Mouse (Mus musculus) neural tube, embryonic 12.5 days (tissue): ENCODE measurements around the gene Hist1h4n. TPM values are rescaled to one million over a fixed set of nuclear protein-coding genes. Genes with fewer than 3 reads are reported as not detected.
"Not testable (repeated sequence)": the region's sequence is repeated elsewhere in the genome, so short reads cannot be mapped to it uniquely, and the experiment has no call there.

Experiments
- ATAC-seq: fragments of 200-750 bp; cut with Nextera tagmentation; 2 replicates; pipeline ENCODE4 v1.8.0; 2017; ENCODE audit warnings: low read depth, mild to moderate bottlenecking, moderate TSS enrichment, moderate library complexity; ENCODE audit not compliant: low FRiP score
- H3K27ac ChIP-seq: fragments of 300-500 bp; sonication (generic); 2 replicates; pipeline ENCODE4 v1.5.1; 2016
- H3K27me3 ChIP-seq: fragments of 300-500 bp; sonication (generic); replicated peaks from 2 replicates; pipeline ENCODE4 v1.6.1; 2016; ENCODE audit warnings: mild to moderate bottlenecking
- H3K36me3 ChIP-seq: fragments of 300-500 bp; sonication (generic); 2 replicates; pipeline ENCODE4 v1.6.1; 2016; ENCODE audit warnings: mild to moderate bottlenecking
- H3K4me1 ChIP-seq: fragments of 300-500 bp; sonication (generic); 2 replicates; pipeline ENCODE4 v1.6.1; 2016
- H3K4me2 ChIP-seq: fragments of 300-500 bp; sonication (generic); replicated peaks from 2 replicates; pipeline ENCODE4 v1.6.1; 2016; ENCODE audit warnings: mild to moderate bottlenecking
- H3K4me3 ChIP-seq: fragments of 300-500 bp; sonication (generic); 2 replicates; pipeline ENCODE4 v1.5.1; 2016
- H3K9ac ChIP-seq: fragments of 300-500 bp; sonication (generic); 2 replicates; pipeline ENCODE4 v1.6.1; 2016; ENCODE audit warnings: mild to moderate bottlenecking
- H3K9me3 ChIP-seq: fragments of 300-500 bp; sonication (generic); 2 replicates; pipeline ENCODE4 v1.6.1; 2016; ENCODE audit warnings: mild to moderate bottlenecking
- WGBS: fragments of 180-500 bp; shearing (Covaris S2); methylation state at CpG from one replicate; pipeline ENCODE4 v1.1.7; 2016; 5-methylcytosine and 5-hydroxymethylcytosine counted together
- microRNA-seq: library from miRNA; unstranded; fragments of <30 nt; microRNA quantifications from one replicate; pipeline ENCODE4, GENCODE M21; 2017
- polyA plus RNA-seq: library from polyadenylated mRNA; unstranded; fragments of >200 nt; fragmentation: Nextera tagmentation; extraction: Ambion mirVana; gene quantifications from 2 replicates; pipeline ENCODE4 v1.2.1, GENCODE M21; 2016

The Hist1h4n gene
- polyA plus RNA-seq, 1 experiment from 2014 or later = 11.4 TPM

GRCm38 (mm10) chr13:21787760-21788593 is 44.0 kb downstream of the Hist1h4n start:
- peak overlapping the region; percentile 13; the same call in 1 of the 2 replicates for H3K4me3 ChIP-seq
- 10% methylated on average over 16 of the region's 21 CpGs for WGBS
- peak; percentile 46 for ATAC-seq
- H3K4me1 ChIP-seq = peaks cover 24% of the 10 kb centered on the region
- H3K4me2 ChIP-seq = peak overlapping the region; percentile 56
- no peaks in the 10 kb centered on the region for H3K9me3 ChIP-seq
- no peak overlapping the region; the same call in 1 of the 2 replicates for H3K27ac ChIP-seq
- no peaks in the 10 kb centered on the region for H3K36me3 ChIP-seq
- no peaks in the 10 kb centered on the region for H3K27me3 ChIP-seq
- peak overlapping the region; percentile 40; the same call in 1 of the 2 replicates for H3K9ac ChIP-seq

DNA sequence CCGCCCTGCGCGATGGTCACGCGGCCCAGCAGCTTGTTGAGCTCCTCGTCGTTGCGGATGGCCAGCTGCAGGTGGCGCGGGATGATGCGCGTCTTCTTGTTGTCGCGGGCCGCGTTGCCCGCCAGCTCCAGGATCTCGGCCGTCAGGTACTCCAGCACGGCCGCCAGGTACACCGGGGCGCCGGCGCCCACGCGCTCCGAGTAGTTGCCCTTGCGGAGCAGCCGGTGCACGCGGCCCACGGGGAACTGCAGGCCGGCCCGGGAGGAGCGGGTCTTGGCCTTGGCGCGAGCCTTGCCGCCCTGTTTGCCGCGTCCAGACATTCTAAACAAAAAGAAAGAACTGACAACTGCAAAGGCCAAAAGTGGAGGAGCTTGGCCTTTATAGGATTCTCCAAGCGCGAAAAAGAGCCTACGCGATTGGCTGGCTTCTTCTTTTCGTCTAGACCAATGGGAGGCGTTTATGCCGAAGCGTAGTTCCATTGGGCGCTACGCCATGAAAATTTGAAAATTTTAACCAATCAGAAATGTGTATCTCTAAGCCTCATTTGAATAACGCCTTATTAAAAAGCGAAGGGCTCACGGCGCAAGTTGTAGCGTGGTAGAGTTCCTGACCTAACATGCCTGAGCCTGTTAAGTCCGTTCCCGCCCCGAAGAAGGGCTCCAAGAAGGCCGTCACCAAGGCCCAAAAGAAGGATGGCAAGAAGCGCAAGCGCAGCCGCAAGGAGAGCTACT is 44.9 kb downstream of the Hist1h4n start, which contains the start of the genes Hist1h2an and Hist1h2bp:
Gene Hist1h2an (minus strand): TSS at position 320 of the 731 bp plus-strand sequence.
Gene Hist1h2bp (plus strand): TSS at position 563 of the 731 bp plus-strand sequence.
- H3K9ac ChIP-seq = peak within 1 kb of the TSS; percentile 44; the same call in 1 of the 2 replicates
- peaks cover 30% of the 10 kb centered on the region for H3K4me1 ChIP-seq
- not testable (repeated sequence) for H3K9me3 ChIP-seq, H3K27me3 ChIP-seq, H3K36me3 ChIP-seq
- H3K4me3 ChIP-seq = peak within 1 kb of the TSS; percentile 29
- peak; percentile 93 for ATAC-seq
- peak within 1 kb of the TSS; percentile 57 for H3K4me2 ChIP-seq
- peak within 1 kb of the TSS; percentile 68 for H3K27ac ChIP-seq
- under 1% methylated on average over 44 of the region's 63 CpGs for WGBS

GRCm38 (mm10) chr13:21786189-21786898 is 45.7 kb downstream of the Hist1h4n start:
- H3K9ac ChIP-seq = peak overlapping the region; percentile 44; the same call in 1 of the 2 replicates
- H3K9me3 ChIP-seq = no peaks in the 10 kb centered on the region
- peaks cover 30% of the 10 kb centered on the region for H3K4me1 ChIP-seq
- peak overlapping the region; percentile 57 for H3K4me2 ChIP-seq
- 0 out of 2 replicates have a peak overlapping the region, but pooled peaks have one; percentile 16 for H3K27ac ChIP-seq
- H3K36me3 ChIP-seq = no peaks in the 10 kb centered on the region
- peak overlapping the region; percentile 29 for H3K4me3 ChIP-seq
- H3K27me3 ChIP-seq = no peaks in the 10 kb centered on the region
- WGBS = 4% methylated on average over 8 of the region's 8 CpGs
- no peak for ATAC-seq

DNA sequence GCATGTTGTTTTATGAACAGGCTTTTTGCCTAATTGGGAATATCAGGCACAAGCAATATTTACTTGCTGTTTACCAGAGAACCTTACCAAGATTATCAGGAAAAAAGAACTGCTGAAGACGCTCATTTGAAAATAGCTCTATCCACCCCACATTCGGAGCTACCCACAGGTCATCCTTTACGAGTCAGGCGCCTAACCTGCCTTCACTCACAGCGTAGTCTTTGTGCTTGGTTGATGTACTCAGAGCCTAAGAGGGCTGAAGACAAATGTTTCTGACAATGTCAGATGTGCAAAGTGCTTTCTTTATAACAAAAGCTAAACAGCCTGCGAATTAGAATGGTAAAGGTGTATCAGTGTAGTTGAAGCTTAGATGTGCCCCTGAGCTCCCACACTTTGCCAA is 47.7 kb downstream of the Hist1h4n start:
- H3K4me2 ChIP-seq = peak overlapping the region; percentile 69
- 0 out of 2 replicates have a peak overlapping the region, but pooled peaks have one; percentile 26 for H3K9ac ChIP-seq
- no peak for ATAC-seq
- peak overlapping the region; percentile 15; the same call in 1 of the 2 replicates for H3K27ac ChIP-seq
- H3K27me3 ChIP-seq = no peaks in the 10 kb centered on the region
- H3K4me3 ChIP-seq = no peak overlapping the region
- no peaks in the 10 kb centered on the region for H3K9me3 ChIP-seq
- H3K36me3 ChIP-seq = no peaks in the 10 kb centered on the region
- H3K4me1 ChIP-seq = peaks cover 37% of the 10 kb centered on the region
- WGBS = 10% methylated on average over 6 of the region's 6 CpGs

DNA sequence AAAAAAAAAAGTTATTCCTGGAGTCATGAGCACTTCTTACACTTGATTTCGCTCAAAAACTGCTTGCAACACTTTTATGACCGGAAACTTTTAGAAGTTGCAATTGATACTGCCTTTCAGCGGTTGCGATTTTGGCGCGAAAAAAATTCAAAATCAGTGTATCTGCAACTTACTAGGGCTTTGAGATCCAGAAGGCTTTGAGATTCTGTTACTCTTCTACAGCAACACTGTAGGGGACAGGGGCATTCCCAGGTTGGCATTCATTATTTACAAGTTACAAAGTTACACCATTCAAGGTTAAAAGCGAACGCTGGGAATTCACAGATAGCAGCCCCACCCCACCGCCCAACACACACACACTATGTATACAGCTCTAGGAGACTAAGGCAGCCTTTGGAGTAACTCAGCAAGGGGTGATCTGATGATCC is 48.2 kb downstream of the Hist1h4n start:
- 2% methylated on average over 9 of the region's 9 CpGs for WGBS
- ATAC-seq = no peak
- H3K9me3 ChIP-seq = no peaks in the 10 kb centered on the region
- 0 out of 2 replicates have a peak overlapping the region, but pooled peaks have one; percentile 15 for H3K27ac ChIP-seq
- H3K4me2 ChIP-seq = peak overlapping the region; percentile 69
- peak overlapping the region; percentile 11 for H3K4me3 ChIP-seq
- H3K4me1 ChIP-seq = peaks cover 37% of the 10 kb centered on the region
- no peaks in the 10 kb centered on the region for H3K36me3 ChIP-seq
- no peaks in the 10 kb centered on the region for H3K27me3 ChIP-seq
- H3K9ac ChIP-seq = peak overlapping the region; percentile 26

DNA sequence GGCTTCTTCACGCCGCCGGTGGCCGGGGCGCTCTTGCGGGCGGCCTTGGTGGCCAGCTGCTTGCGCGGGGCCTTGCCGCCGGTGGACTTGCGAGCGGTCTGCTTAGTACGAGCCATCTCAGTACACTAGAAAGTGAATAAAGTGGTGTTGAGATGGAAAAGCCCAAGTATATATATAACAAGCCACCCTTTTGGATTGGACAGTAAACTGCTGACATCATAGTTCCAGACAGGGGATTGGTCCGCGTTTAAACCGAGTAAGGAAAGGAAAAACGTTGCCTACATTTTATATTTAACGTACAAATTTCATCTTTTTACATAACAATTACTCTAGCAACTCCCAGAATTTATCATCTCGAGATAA is 48.8 kb downstream of the Hist1h4n start, which contains the start of gene Hist1h3i:
Gene Hist1h3i (minus strand): TSS at position 116 of the 363 bp plus-strand sequence.
- peak; percentile 63 for ATAC-seq
- peak within 1 kb of the TSS; percentile 69 for H3K4me2 ChIP-seq
- H3K4me1 ChIP-seq = peaks cover 36% of the 10 kb centered on the region
- no peaks in the 10 kb centered on the region for H3K9me3 ChIP-seq
- under 1% methylated on average over 19 of the region's 20 CpGs for WGBS
- peak within 1 kb of the TSS; percentile 64 for H3K27ac ChIP-seq
- peak within 1 kb of the TSS; percentile 66 for H3K9ac ChIP-seq
- H3K4me3 ChIP-seq = peak within 1 kb of the TSS; percentile 35
- no peaks in the 10 kb centered on the region for H3K27me3 ChIP-seq
- no peaks in the 10 kb centered on the region for H3K36me3 ChIP-seq

DNA sequence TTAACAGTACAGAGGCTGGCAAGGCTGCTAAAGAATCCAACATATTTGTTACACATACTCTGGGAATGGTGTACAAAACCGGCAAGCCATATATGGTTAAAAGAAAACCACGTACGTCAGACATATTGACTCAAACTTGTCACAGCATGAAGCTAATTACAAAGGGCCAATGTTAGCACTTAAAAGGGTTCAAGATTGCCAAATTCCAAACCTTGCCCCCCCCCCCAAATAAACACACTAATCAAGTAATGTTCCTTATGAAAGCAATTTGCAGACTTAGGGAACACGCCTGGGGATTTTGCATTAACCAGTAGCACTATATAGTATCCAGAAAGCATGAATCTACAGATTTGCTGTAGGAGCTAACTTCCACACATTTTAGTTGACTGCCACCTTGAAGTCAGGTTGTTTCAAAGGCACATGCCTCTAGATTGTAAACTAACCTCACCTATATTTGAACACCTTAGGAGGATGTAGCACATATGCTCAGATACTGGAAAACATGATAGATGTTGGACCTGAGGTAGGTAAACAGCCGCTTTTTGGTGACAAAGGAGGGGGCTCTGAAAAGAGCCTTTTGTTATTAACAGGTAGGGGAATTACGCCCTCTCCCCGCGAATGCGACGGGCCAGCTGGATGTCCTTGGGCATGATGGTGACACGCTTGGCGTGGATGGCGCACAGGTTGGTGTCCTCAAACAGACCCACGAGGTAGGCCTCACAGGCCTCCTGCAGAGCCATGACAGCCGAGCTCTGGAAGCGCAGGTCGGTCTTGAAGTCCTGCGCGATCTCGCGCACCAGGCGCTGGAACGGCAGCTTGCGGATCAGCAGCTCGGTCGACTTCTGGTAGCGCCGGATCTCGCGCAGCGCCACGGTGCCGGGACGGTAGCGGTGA is 49.4 kb downstream of the Hist1h4n start:
- H3K9me3 ChIP-seq, H3K27me3 ChIP-seq, H3K36me3 ChIP-seq, ATAC-seq: not testable (repeated sequence)
- Histone ChIP-seq H3K4me3 (peak overlapping the region; percentile 35), H3K4me2 (peak overlapping the region; percentile 69), H3K27ac (peak overlapping the region; percentile 64), H3K9ac (peak overlapping the region; percentile 66), H3K4me1 (peaks cover 32% of the 10 kb centered on the region)
- 1% methylated on average over 14 of the region's 35 CpGs for WGBS

Small RNAs within 50 kb of the gene (microRNA-seq; reads per million reads assigned to microRNA genes)
- not detected for gene Gm19658
- gene Gm44346 = not detected
- not detected for gene Gm44466

Other genes starting within 250 kb of the Hist1h4n start
- not detected in 2 replicates for gene Olfr1362, start 218.2 kb downstream of the Hist1h4n start, polyA plus RNA-seq
- not detected in 2 replicates for gene Olfr11, start 189.7 kb downstream of the Hist1h4n start, polyA plus RNA-seq
- not detected in 2 replicates for gene Olfr1361, start 168.8 kb downstream of the Hist1h4n start, polyA plus RNA-seq
- gene Olfr1360, start 154.8 kb downstream of the Hist1h4n start, polyA plus RNA-seq = not detected in 2 replicates
- not detected in 2 replicates for gene Olfr1359, start 134.1 kb downstream of the Hist1h4n start, polyA plus RNA-seq
- gene Hist1h2bl, start 116.1 kb downstream of the Hist1h4n start, polyA plus RNA-seq = 1.6 and 1.7 TPM in 2 replicates
- gene Hist1h2ai, start 115.8 kb downstream of the Hist1h4n start, polyA plus RNA-seq = 16.2 and 34.8 TPM in 2 replicates
- 14.0 and 17.0 TPM in 2 replicates for gene Hist1h3h, start 114.5 kb downstream of the Hist1h4n start, polyA plus RNA-seq
- 2.9 and 4.4 TPM in 2 replicates for gene Hist1h2bm, start 110.2 kb downstream of the Hist1h4n start, polyA plus RNA-seq
- 0.87 and 1.6 TPM in 2 replicates for gene Hist1h4j, start 97.1 kb downstream of the Hist1h4n start, polyA plus RNA-seq
- gene Hist1h4k, start 81.7 kb downstream of the Hist1h4n start, polyA plus RNA-seq = 0.96 and 2.4 TPM in 2 replicates
- gene Hist1h2ak, start 78.4 kb downstream of the Hist1h4n start, polyA plus RNA-seq = 18.4 and 29.6 TPM in 2 replicates
- gene Hist1h2bn, start 78.1 kb downstream of the Hist1h4n start, polyA plus RNA-seq = 2.0 and 3.0 TPM in 2 replicates
- 13.1 and 26.4 TPM in 2 replicates for gene Hist1h1b, start 51.6 kb downstream of the Hist1h4n start, polyA plus RNA-seq
- 97.6 and 126 TPM in 2 replicates for gene Hist1h3i, start 48.8 kb downstream of the Hist1h4n start, polyA plus RNA-seq
- 7.9 and 9.0 TPM in 2 replicates for gene Hist1h2an, start 45.0 kb downstream of the Hist1h4n start, polyA plus RNA-seq
- 0.68 and 1.7 TPM in 2 replicates for gene Hist1h2bp, start 44.7 kb downstream of the Hist1h4n start, polyA plus RNA-seq
- gene Hist1h2bq, start 22.0 kb downstream of the Hist1h4n start, polyA plus RNA-seq = 17.1 and 26.1 TPM in 2 replicates
- gene Hist1h2ao, start 21.7 kb downstream of the Hist1h4n start, polyA plus RNA-seq = not detected in 2 replicates
- not detected in 2 replicates for gene Hist1h4m, start 20.4 kb downstream of the Hist1h4n start, polyA plus RNA-seq
- 3,361 and 3,805 TPM in 2 replicates for gene Hist1h2ap, start 1.3 kb upstream of the Hist1h4n start, polyA plus RNA-seq
- gene Hist1h2br, start 1.5 kb upstream of the Hist1h4n start, polyA plus RNA-seq = 18.7 and 25.8 TPM in 2 replicates
- 19.1 and 19.4 TPM in 2 replicates for gene Zfp184, start 112.9 kb upstream of the Hist1h4n start, polyA plus RNA-seq
- gene Pom121l2, start 149.0 kb upstream of the Hist1h4n start, polyA plus RNA-seq = not detected in 2 replicates
- 0.41 TPM in 1 of 2 replicates, not detected in the other for gene Prss16, start 177.5 kb upstream of the Hist1h4n start, polyA plus RNA-seq
- 3.3 and 13.9 TPM in 2 replicates for gene Hist1h2ah, start 203.4 kb upstream of the Hist1h4n start, polyA plus RNA-seq
- gene Hist1h2bk, start 203.7 kb upstream of the Hist1h4n start, polyA plus RNA-seq = 5.2 and 9.5 TPM in 2 replicates
- 20.1 and 23.9 TPM in 2 replicates for gene Hist1h4i, start 209.2 kb upstream of the Hist1h4n start, polyA plus RNA-seq
- 43.6 and 46.1 TPM in 2 replicates for gene Hist1h2ag, start 210.7 kb upstream of the Hist1h4n start, polyA plus RNA-seq
- gene Hist1h2bj, start 211.0 kb upstream of the Hist1h4n start, polyA plus RNA-seq = 10.5 and 12.6 TPM in 2 replicates